Mouse (Mus musculus) MEL (cell line): ENCODE results near the gene G3bp2. TPM values are rescaled to one million over a fixed set of nuclear protein-coding genes. Genes with fewer than 3 reads are reported as not detected.
A peak's percentile ranks its signal among the peaks of the same experiment; 100 is the strongest.

Experiments
- DNase-seq: peaks from one replicate; pipeline ENCODE4 v3.0.0; 2011; ENCODE audit warnings: low read depth, low spot score
- H3K27ac ChIP-seq: 2 replicates; pipeline ENCODE4 v1.5.1; 2012; ENCODE audit warnings: low read depth, mild to moderate bottlenecking, control low read depth, low read length, moderate library complexity; ENCODE audit not compliant: control insufficient read depth
- H3K27me3 ChIP-seq, 2 experiments: fragments of 150-350 bp in 1 of 2; sonication (generic) in 1 of 2; 2 replicates each; pipeline ENCODE4 v1.6.1; 2012; ENCODE audit warnings: low read length in 2 of 2, mild to moderate bottlenecking in 2 of 2, improper control_type of control experiment in 1 of 2, moderate library complexity in 1 of 2; ENCODE audit not compliant: insufficient read depth in 2 of 2, control insufficient read depth in 1 of 2
- H3K36me3 ChIP-seq, 2 experiments: 2 replicates each; pipeline ENCODE4 v1.6.1; 2012 to 2014; ENCODE audit warnings: low read length in 2 of 2, improper control_type of control experiment in 1 of 2, inconsistent platforms in 1 of 2, mild to moderate bottlenecking in 1 of 2; ENCODE audit not compliant: insufficient read depth in 2 of 2, control insufficient read depth in 1 of 2
- H3K4me1 ChIP-seq, 2 experiments: fragments of 150-350 bp in 1 of 2; sonication (generic) in 1 of 2; 2 replicates each; pipeline ENCODE4 v1.6.1; 2012; ENCODE audit warnings: low read length in 2 of 2, improper control_type of control experiment in 1 of 2, mild to moderate bottlenecking in 1 of 2; ENCODE audit not compliant: insufficient read depth in 2 of 2, control insufficient read depth in 1 of 2
- H3K4me3 ChIP-seq, 2 experiments: fragments of 150-350 bp in 1 of 2; sonication (generic) in 1 of 2; 2 replicates each; pipeline ENCODE4 v1.5.1; 2012; ENCODE audit warnings: low read depth in 2 of 2, low read length in 2 of 2, mild to moderate bottlenecking in 2 of 2, moderate library complexity in 2 of 2, control low read depth in 1 of 2, improper control_type of control experiment in 1 of 2; ENCODE audit not compliant: control insufficient read depth in 1 of 2, insufficient read depth in 1 of 2
- H3K79me2 ChIP-seq: 2 replicates; pipeline ENCODE4 v1.6.1; 2012; ENCODE audit warnings: mild to moderate bottlenecking, low read length, moderate library complexity; ENCODE audit not compliant: control insufficient read depth, poor library complexity, insufficient read depth
- H3K9ac ChIP-seq: 2 replicates; pipeline ENCODE4 v1.6.1; 2012; ENCODE audit warnings: low read depth, mild to moderate bottlenecking, control low read depth, low read length, moderate library complexity; ENCODE audit not compliant: control insufficient read depth, poor library complexity, severe bottlenecking
- H3K9me3 ChIP-seq: fragments of 150-350 bp; sonication (generic); replicated peaks from 2 replicates; pipeline ENCODE4 v1.6.1; 2012; ENCODE audit warnings: mild to moderate bottlenecking, low read length, improper control_type of control experiment, moderate library complexity; ENCODE audit not compliant: insufficient read depth
- CHD1 ChIP-seq: IDR thresholded peaks from 2 replicates; pipeline ENCODE4 v1.6.1; 2012; ENCODE audit warnings: low read depth, mild to moderate bottlenecking, inconsistent platforms, low read length, improper control_type of control experiment
- ELF1 ChIP-seq: IDR thresholded peaks from 2 replicates; pipeline ENCODE4 v1.6.1; 2014; ENCODE audit warnings: low read depth, mild to moderate bottlenecking, inconsistent platforms, low read length, improper control_type of control experiment, moderate library complexity
- EP300 ChIP-seq, 2 experiments: IDR thresholded peaks; 2 replicates each; pipeline ENCODE4 v1.6.1; 2011; ENCODE audit warnings: improper control_type of control experiment in 2 of 2, low read length in 2 of 2, low read depth in 1 of 2, mild to moderate bottlenecking in 1 of 2
- ETS1 ChIP-seq: IDR thresholded peaks from 2 replicates; pipeline ENCODE4 v1.6.1; 2012; ENCODE audit warnings: low read depth, mild to moderate bottlenecking, inconsistent platforms, low read length, improper control_type of control experiment, moderate library complexity
- GATA1 ChIP-seq: IDR thresholded peaks from 2 replicates; pipeline ENCODE4 v1.6.1; 2011; ENCODE audit warnings: low read depth, low read length, improper control_type of control experiment
- HCFC1 ChIP-seq: IDR thresholded peaks from 2 replicates; pipeline ENCODE4 v1.6.1; 2012; ENCODE audit warnings: low read depth, mild to moderate bottlenecking, inconsistent platforms, low read length, improper control_type of control experiment, moderate library complexity
- MAFK ChIP-seq: IDR thresholded peaks from 2 replicates; pipeline ENCODE4 v1.6.1; 2011; ENCODE audit warnings: low read depth, mild to moderate bottlenecking, low read length, improper control_type of control experiment, borderline replicate concordance
- MEF2A ChIP-seq: IDR thresholded peaks from 2 replicates; pipeline ENCODE4 v1.6.1; 2014; ENCODE audit warnings: low read depth, mild to moderate bottlenecking, inconsistent platforms, low read length, improper control_type of control experiment; ENCODE audit not compliant: poor library complexity, insufficient replicate concordance, severe bottlenecking; ENCODE audit errors: extremely low read depth
- POLR2A ChIP-seq, 2 experiments: IDR thresholded peaks; 2 replicates each; pipeline ENCODE4 v1.6.1; 2011 to 2012; ENCODE audit warnings: low read length in 2 of 2, mild to moderate bottlenecking in 2 of 2, control low read depth in 1 of 2, improper control_type of control experiment in 1 of 2, low read depth in 1 of 2, moderate library complexity in 1 of 2; ENCODE audit not compliant: control insufficient read depth in 1 of 2, insufficient read depth in 1 of 2, poor library complexity in 1 of 2
- RCOR1 ChIP-seq: IDR thresholded peaks from 2 replicates; pipeline ENCODE4 v1.6.1; 2012; ENCODE audit warnings: low read depth, mild to moderate bottlenecking, inconsistent platforms, low read length, improper control_type of control experiment
- SMC3 ChIP-seq: IDR thresholded peaks from 2 replicates; pipeline ENCODE4 v1.6.1; 2011; ENCODE audit warnings: low read depth, low read length, improper control_type of control experiment
- TAL1 ChIP-seq: IDR thresholded peaks from 2 replicates; pipeline ENCODE4 v1.6.1; 2012; ENCODE audit warnings: mild to moderate bottlenecking, inconsistent platforms, low read length, moderate library complexity, mixed read lengths
- TBP ChIP-seq: IDR thresholded peaks from 2 replicates; pipeline ENCODE4 v1.8.0; 2011; ENCODE audit warnings: low read depth, low read length, improper control_type of control experiment
- TCF12 ChIP-seq: IDR thresholded peaks from 2 replicates; pipeline ENCODE4 v1.6.1; 2014; ENCODE audit warnings: low read depth, mild to moderate bottlenecking, inconsistent platforms, low read length, improper control_type of control experiment, moderate library complexity
- USF1 ChIP-seq: IDR thresholded peaks from 2 replicates; pipeline ENCODE4 v1.6.1; 2014; ENCODE audit warnings: low read depth, mild to moderate bottlenecking, inconsistent platforms, low read length, improper control_type of control experiment, moderate library complexity
- USF2 ChIP-seq, 2 experiments: IDR thresholded peaks; 2 replicates each; pipeline ENCODE4 v1.6.1; 2011 to 2012; ENCODE audit warnings: improper control_type of control experiment in 2 of 2, low read length in 2 of 2, borderline replicate concordance in 1 of 2, inconsistent platforms in 1 of 2, low read depth in 1 of 2, mild to moderate bottlenecking in 1 of 2; ENCODE audit not compliant: insufficient read depth in 1 of 2
- ZNF384 ChIP-seq: IDR thresholded peaks from 2 replicates; pipeline ENCODE4 v1.6.1; 2012; ENCODE audit warnings: low read depth, mild to moderate bottlenecking, inconsistent platforms, low read length, improper control_type of control experiment
- polyA plus RNA-seq, 2 experiments: library from polyadenylated mRNA; stranded (reverse) in 1 of 2; unstranded in 1 of 2; fragments of >175 nt in 1 of 2; fragments of >200 nt in 1 of 2; gene quantifications; 2 replicates each; pipeline versions ENCODE4 v1.2.1 to v1.2.4; 2012; ENCODE audit warnings: low replicate concordance in 2 of 2, low read depth in 1 of 2; ENCODE audit not compliant: insufficient read length in 2 of 2, insufficient read depth in 1 of 2, missing spikeins in 1 of 2
- total RNA-seq: library from RNA; depleted of rRNA; stranded (reverse); fragments of 300-350 nt; gene quantifications from 2 replicates; pipeline ENCODE4 v1.2.3, GENCODE M21; 2012

G3bp2 gene
- total and polyA plus RNA-seq, 3 experiments, result 42.8 to 177 (median 65.5) TPM

GRCm38 (mm10) chr5:92063192-92063591 is 20.3 kb downstream of the G3bp2 start:
- H3K4me3 ChIP-seq, result no peak overlapping the region
- TF ChIP-seq MAFK, result no peak
- no peak for TF ChIP-seq USF1
- no peak for TF ChIP-seq ELF1
- no peak for TF ChIP-seq CHD1
- no peak for TF ChIP-seq POLR2A (IDR thresholded peaks at IDR 0.05; ENCODE audit: control insufficient read depth in 1 of 2, insufficient read depth in 1 of 2, low read depth in 1 of 2, low read length in 2 of 2, poor library complexity in 1 of 2)
- peaks cover 0 to 42% of the 10 kb centered on the region in 2 experiments; a peak in 2 of 4 replicates for H3K36me3 ChIP-seq

GRCm38 (mm10) chr5:92052866-92053265 is 30.7 kb downstream of the G3bp2 start:
- Histone ChIP-seq H3K4me3 (no peak overlapping the region), H3K27ac (no peak overlapping the region), H3K36me3 (peaks cover 11 to 27% of the 10 kb centered on the region in 2 experiments), H3K9me3 (no peaks in the 10 kb centered on the region), H3K27me3 (no peaks in the 10 kb centered on the region), H3K79me2 (no peaks in the 10 kb centered on the region), H3K9ac (no peak overlapping the region), H3K4me1 (no peaks in the 10 kb centered on the region; a peak in 1 of 4 replicates)
- TF ChIP-seq GATA1 (peak; percentile 37; the same call in 1 of the 2 replicates), USF2 (IDR thresholded peaks at IDR 0.05; ENCODE audit: borderline replicate concordance in 1 of 2, insufficient read depth in 1 of 2, low read depth in 1 of 2, low read length in 2 of 2) (no peak), HCFC1 (no peak), RCOR1 (no peak), EP300 (IDR thresholded peaks at IDR 0.05; ENCODE audit: low read depth in 1 of 2, low read length in 2 of 2) (peak; percentile 15 to 31; a peak in 1 of 4 replicates), TAL1 (no peak), MAFK (no peak), MEF2A (no peak)
- TF ChIP-seq, all 39 proteins: peak for 2
- peak; percentile 16 for DNase-seq

More at GRCm38 (mm10) chr5:92063192-92063591, 20.3 kb downstream of the G3bp2 start:
- Histone ChIP-seq H3K9me3 (no peaks in the 10 kb centered on the region), H3K9ac (no peak overlapping the region), H3K79me2 (no peaks in the 10 kb centered on the region), H3K4me1 (no peaks in the 10 kb centered on the region), H3K27ac (no peak overlapping the region), H3K27me3 (no peaks in the 10 kb centered on the region)
- no peak for DNase-seq

GRCm38 (mm10) chr5:92050419-92050818 is 33.1 kb downstream of the G3bp2 start:
- Histone ChIP-seq H3K9ac (no peak overlapping the region), H3K36me3 (peaks cover 11 to 19% of the 10 kb centered on the region in 2 experiments), H3K27me3 (no peaks in the 10 kb centered on the region), H3K27ac (no peak overlapping the region), H3K9me3 (no peaks in the 10 kb centered on the region), H3K79me2 (no peaks in the 10 kb centered on the region), H3K4me1 (no peaks in the 10 kb centered on the region; a peak in 1 of 4 replicates), H3K4me3 (no peak overlapping the region)
- DNase-seq, result no peak
- TF ChIP-seq TAL1 (no peak), TBP (no peak), CHD1 (no peak), TCF12 (no peak), SMC3 (no peak), USF1 (no peak), ETS1 (no peak), ZNF384 (peak; percentile 52; the same call in 1 of the 2 replicates)
